Mouse (Mus musculus): ENCODE data around the gene Rag2.

DNA sequence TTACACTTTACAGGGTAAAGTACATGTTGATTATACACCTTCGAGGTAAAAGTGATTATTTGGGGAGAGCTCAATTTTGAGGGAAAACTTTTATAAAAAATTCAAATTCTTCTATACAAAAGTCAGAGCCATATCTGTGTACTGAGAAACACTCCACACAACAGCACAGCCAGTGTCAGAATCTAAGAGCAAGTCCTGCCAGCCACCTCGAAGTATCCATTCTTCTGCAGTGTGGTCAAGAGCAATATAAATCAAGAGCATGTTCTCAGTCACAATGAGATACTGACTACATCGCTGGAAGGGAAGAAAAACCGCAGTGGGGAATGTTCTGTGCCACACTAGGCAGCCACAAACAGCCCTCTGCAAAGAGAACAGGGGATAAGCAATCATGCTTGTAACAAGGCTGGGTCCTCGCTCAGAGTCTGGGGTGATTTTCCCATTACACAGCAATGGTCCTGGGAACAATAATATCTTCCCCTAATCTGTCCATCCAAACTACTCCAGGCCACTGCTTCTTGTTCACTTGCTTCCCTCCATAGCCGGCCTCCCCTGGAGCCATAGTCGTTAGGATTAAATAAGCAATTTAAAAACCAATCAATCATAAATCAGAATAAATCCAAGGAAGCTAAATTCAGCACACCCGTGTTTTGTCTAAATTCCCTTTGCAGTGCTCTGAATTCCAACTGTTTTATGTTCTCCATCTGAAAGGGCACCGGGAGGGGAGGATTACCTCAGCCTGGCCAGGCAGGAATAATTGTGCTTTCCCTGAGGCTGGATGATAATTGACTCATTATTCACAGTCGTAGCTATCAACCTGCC lies 32.3 kb upstream of the Rag2 start:
- no peak for TF ChIP-seq GATA1 (IDR thresholded peaks at IDR 0.05; ENCODE audit: borderline replicate concordance, low read length)
- TF ChIP-seq FLI1 (IDR thresholded peaks at IDR 0.05; ENCODE audit: low read length) = no peak
